Mouse (Mus musculus): Measurements from ENCODE around the gene Glis3.

GRCm38 (mm10) chr19:28650836-28651235, 29.0 kb downstream of the Glis3 start:
- no peak for TF ChIP-seq GATA1 (IDR thresholded peaks at IDR 0.05; ENCODE audit: borderline replicate concordance, low read length)
- no peak for TF ChIP-seq FLI1 (IDR thresholded peaks at IDR 0.05; ENCODE audit: low read length)
